Mouse (Mus musculus): ENCODE data around the gene Sim1.

The Sim1 gene

DNA sequence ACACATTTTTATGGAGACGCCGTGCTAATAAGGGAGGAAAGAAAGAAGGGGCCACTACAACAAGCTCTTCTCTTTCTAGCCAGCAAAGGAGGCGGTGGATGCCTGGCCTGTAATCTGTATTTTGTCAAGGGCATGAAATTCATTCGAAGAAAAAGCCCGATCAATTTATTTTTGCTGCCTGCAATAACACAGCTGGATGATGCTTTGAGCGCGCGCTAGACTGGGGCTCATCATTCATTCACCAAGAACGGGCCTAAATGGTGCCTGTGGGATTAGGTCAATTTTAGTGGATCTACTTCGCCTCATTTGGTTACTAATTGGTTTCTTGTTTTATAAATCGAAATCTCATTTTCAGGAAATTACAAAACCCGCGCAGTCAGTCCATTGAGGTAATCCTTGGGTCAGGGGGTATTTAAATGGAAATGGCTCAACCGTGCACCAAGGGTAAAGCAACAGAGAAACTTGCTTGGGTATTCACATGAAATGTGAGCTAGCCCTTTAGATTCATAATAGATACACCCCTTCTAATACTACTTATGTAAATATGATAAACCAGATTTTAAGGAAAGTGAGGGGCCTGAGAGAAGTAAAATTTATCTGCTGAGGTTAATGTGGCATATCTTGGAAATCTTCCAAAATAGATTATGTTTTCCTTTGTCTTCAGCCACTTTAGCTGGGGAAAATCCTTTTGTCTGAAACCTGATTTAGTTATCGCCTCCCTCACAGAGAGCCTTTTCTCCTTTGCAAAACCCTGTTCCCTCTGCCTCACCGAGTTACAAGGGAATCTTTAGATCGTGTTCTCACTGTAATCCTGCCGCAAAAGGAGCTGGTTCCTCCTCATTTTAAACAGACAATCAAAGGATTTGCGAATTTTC, 7.3 kb downstream of the Sim1 start:
- DNase-seq, result no peak

GRCm38 (mm10) chr10:50902741-50903715, 8.5 kb downstream of the Sim1 start:
- no peak for DNase-seq

- no peak for DNase-seq
Measured at GRCm38 (mm10) chr10:50903846-50904763, 9.6 kb downstream of the Sim1 start.

DNA sequence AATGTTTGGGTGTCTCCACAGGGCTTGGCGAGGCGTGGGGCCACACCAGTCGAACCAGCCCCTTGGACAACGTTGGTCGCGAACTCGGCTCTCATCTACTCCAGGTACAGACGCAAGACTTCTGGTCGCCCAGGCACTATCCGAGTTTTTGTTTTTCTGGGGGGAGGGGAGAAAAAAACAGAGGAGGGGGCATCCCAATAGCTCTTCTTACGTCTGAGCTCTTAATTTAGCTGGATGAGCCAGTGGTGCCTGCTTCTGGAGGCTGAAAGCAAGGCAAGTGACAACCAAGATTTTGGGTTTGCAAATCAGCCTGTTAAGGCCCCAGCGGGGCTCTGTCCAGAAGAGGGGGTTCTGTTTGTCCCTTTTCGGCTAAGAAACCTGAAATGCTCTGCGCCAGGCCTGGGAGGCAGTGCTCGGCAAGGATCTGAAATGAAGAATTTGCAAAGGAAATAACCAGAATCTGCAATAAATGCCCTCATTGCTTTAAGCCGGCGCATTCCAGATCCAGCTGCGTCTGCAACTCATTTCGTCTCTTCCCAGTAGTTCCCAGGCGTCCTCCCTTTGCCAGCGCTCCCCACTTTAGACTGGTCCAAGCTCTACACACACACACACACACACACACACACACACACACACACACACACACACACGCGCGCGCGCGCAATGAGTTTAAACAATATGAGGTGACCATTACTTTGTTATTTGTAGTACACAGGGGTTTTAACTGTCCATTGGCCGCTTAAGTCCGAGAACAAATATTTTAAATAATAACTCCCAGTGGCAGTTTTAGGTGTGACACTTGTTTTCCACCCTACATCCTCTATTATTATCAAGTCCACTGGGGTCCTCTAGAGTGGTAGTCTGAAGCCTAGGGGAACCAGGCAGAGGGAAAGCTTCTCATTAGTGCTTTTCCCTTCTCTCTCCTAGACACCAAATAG, 10.5 kb downstream of the Sim1 start:
- DNase-seq, result no peak

- no peak for DNase-seq
Measured at GRCm38 (mm10) chr10:50910400-50910799, 15.8 kb downstream of the Sim1 start.

DNA sequence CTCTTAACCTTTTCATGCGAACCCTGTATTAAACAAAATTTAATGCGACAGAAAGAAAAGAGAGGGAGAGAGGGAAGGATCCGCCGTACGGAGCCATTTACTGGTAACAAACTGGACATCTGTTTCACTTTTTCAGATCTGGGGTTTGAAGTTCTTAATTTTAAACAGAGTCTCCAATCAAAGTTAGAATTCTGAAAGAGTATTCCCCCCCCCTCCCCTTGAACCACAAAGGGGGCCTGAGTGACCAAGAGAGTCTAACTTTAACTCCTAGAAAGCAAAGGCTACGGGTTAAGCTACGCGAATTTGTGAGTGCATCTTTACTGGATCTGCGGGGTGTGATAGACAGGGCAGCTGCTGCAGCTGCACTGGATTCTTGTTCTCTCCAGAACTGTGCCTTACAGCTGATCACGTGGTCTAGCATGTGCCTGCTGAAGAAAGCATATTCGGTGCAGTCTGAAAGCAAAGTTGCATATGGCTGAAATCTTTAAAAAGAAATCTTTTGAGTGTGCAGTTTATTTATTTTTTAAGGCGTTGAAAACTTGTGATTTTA, 16.4 kb downstream of the Sim1 start:
- DNase-seq, result no peak

- no peak for DNase-seq
Measured at GRCm38 (mm10) chr10:50915607-50916006, 21.1 kb downstream of the Sim1 start.

DNA sequence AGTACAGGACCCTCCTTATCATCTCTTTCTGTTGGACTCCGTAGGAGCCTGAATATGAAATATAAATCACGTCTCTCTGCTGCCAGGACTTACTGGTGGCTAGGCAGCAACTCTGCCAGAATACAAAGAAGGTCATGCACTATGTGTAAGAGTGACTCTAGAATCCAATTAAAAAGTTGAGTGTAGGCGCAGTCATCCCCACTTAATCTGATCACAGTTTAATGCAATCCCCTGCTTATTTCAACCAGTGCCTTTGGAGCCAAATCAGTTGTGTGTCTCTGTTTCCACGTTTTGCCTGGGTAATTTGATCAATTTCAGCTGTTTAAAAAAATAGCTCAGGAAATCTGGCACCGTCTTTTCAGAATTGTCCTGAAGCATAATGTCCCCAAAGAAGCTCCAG, 34.7 kb downstream of the Sim1 start:
- no peak for DNase-seq

DNA sequence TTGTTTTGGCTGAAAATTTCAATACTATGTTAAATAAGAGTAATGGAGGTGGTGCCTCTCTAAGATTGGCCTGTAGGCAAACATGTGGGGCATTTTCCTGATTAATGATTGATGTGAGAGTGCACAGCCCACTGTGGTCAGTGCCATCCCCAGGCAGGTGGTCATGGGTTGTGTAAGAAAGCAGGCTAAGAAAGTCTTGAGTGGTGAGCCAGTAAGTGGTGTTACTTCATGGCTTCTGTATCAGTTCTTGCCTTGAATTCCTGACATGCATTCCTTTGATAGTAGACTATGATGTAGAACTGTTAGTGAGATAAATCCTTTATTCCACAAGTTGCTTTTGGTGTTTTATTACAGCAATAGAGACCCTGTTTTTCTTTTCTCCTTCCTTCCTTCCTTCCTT, 41.1 kb downstream of the Sim1 start:
- DNase-seq, result no peak

DNA sequence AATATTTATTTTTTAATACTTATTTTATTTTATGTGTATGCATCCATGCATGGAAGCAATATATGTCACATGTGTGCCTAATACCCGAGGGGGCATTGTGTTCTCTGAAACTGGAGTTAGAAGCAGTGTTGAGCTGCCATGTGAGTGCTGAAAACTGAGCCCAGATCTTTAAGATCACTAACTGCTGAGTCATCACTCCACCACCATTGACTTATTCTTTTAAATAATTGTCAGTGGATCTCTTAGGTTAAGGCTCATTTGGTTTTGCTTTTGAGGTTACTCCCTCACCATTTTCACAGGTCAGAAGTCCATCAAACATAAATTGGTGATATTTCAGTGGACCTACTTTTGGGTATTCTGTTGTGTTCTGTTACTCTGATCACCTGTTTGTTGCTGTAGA, 79.1 kb downstream of the Sim1 start:
- no peak for DNase-seq

- no peak for DNase-seq
Measured at GRCm38 (mm10) chr10:50981849-50982248, 87.3 kb downstream of the Sim1 start.

DNA sequence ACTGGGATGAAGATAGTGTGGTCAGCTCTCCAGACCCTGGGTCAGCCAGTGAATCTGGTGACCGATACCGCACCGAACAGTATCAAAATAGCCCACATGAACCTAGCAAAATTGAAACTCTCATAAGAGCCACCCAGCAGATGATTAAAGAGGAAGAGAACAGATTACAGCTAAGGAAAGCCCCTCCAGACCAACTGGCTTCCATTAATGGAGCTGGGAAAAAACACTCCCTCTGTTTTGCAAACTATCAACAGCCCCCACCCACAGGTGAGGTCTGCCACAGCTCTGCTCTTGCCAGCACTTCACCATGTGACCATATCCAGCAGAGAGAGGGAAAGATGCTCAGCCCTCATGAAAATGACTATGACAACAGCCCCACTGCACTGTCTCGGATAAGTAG, 89.1 kb downstream of the Sim1 start:
- DNase-seq, result no peak

DNA sequence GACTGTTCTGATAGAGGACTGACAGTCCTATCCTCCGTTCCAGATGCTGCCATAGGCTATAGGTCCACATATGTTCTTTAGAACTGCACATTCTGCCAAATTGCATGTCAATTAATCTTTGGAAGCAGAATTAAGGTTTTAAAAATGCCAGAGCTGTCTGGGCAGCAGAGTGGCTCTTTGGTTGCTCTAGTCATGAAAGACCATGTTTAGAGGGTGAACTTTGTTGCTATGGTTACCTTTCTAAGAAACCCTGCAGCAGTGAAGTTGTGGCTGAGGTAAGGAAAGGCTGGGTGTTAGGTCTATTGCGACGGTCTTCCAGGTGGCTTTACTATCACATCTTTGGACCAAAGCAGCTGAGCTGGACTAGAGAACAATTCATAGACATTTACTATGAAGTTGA, 113.2 kb downstream of the Sim1 start:
- DNase-seq, result no peak

DNA sequence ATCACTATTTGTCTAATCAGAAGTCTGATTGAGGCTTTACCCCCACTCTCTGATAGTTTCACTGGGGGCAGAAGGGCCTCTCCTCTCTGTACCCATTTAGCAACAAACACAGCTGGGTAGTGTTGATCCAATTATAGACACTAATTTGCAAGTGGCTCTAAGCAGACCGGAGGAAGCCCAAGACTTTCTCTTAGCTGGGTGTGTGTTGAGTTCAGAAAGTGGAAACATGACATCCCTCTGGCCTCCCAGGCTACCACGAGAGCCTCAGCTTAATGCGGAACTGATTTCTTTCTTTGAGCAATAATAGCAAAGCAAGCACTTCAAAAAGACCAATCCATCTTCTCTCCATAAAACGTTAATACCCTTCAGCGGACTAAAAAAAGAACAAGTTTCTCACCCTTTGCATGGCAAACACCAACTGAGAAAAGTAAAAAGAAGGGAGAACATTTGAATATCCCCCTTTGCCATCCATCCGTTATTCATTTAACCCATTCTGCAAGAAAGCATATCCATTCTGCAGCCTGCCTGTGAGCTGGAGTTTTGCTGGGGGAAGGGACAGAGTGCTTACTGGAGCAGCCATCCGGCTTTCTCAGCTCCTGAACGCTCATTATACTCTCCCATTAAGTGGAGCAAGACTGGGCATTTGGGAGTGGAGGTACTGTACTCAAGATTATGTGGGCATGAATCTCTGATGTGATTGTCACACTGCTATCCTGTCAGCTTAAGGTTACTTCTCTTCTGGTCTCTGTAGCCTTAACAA, 117.0 kb downstream of the Sim1 start:
- DNase-seq, result no peak

- no peak for DNase-seq
Measured at GRCm38 (mm10) chr10:51014901-51015300, 120.3 kb downstream of the Sim1 start.

GRCm38 (mm10) chr10:51015362-51015761, 120.8 kb downstream of the Sim1 start:
- no peak for DNase-seq

DNA sequence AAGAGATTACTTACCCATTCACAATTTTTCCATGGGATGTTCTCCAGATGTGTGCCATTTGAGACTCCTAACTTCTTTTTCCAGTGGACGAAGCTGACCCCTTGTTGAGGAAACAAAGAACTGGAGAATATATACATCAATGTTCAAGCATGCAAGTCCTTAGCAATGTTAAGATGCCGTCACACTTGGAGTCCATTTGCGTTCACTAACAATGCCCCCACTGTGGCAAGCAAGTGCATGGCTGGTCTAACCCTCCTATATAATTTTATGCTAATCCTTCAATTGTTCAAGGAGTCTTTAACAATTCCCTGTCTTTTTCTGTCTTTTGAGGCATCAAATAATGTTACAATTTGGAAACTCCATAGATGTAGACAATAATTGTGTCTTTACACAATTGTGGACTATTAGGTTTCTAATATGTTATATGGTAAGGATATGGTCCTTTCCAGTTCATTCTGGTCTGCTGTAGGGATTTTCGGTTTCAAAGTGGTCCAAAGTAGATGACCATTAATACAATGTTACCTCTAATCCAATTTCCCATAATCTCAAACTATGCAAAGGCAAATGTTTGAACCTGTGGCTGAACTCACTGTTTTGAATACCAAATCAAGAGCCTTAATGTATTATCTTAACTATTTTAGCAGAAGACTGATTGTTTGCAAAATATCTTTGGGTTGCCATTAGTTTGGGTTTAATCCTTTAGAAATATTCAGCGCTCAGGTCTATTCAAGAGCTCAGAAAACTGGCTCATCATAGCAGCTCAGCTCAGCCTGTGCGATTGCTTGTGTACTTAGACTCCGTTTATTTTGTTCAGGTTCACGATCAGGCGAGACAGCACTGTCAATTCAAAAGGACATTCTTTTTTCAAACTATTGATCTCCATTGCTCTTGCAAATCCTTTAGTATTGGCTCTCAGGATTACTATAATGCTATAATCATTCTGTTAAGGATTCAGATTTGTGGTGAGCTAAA, 129.0 kb downstream of the Sim1 start:
- no peak for DNase-seq

Data from cerebellum, adult 9-10 months (tissue).